Mouse (Mus musculus) frontal cortex, postnatal 14 days (tissue): ENCODE measurements around the gene Naaladl2.
"Not testable (repeated sequence)": the region's sequence is repeated elsewhere in the genome, so short reads cannot be mapped to it uniquely, and the experiment has no call there.

Experiments used
- DNase-seq, 2 experiments: peaks; one replicate each; pipeline ENCODE4 v3.0.0; 2022; ENCODE audit warnings: low spot score in 2 of 2

Gene Naaladl2

DNA sequence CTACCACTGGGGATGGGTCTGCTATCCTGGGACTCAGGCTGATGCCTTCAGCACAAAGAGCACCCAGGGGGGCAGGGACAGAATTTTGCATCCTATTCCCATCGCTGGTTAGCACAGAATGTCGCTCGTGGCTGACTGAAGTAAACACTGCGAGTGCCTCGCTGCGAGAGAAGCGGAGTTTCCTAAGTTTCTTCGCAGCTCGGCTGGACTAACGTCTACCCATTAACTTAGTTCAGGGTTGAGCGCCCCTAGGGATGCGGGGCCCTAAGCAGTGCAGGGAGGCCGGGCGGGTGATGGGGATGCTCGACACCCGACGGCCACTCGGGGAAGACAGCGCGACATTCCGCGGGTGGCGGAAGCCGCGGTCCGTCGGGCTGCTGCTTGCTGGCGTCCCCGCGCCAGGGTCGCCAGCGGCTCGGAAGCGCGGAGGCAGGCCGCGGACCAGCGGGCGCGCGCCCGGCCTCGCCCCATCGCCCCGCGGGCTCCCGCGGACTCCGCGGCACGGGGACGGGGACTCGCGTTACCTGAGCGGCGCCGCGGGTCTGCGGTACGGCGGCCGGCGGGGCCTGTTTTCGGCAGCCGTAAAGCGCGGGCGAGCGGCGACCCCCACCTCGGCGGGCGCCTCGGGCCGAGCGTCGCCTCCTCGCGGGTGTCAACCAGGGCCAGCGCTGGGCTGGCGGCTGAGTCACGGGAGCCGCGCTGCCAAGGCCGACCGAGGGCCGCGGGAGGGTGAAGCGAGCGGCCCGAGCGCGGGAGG is at the start of gene Naaladl2:
TSS of gene Naaladl2 (minus strand) at position 707 of the 757 bp plus-strand sequence.
- DNase-seq, result peak; percentile 39 to 61

DNA sequence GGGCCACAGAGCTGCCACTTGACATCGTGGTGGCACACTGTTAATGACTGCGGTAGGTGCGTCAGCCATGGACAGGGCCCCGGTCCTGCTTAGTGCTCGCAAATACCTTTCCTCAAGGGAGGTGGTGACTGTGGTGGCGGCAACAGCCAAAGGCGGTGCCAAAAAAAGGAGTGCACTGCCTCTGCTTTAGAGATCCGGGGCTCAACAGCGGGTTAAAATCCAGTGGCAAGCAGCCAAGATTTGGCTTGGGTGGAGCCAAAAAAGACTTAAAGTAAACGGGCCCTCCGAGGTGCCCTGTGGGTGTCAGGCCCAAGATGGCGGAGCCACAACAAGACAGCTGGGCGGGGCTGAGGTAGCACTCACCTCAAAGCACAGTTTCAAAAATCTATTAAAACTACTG is 7.7 kb upstream of the Naaladl2 start:
- no peak for DNase-seq

DNA sequence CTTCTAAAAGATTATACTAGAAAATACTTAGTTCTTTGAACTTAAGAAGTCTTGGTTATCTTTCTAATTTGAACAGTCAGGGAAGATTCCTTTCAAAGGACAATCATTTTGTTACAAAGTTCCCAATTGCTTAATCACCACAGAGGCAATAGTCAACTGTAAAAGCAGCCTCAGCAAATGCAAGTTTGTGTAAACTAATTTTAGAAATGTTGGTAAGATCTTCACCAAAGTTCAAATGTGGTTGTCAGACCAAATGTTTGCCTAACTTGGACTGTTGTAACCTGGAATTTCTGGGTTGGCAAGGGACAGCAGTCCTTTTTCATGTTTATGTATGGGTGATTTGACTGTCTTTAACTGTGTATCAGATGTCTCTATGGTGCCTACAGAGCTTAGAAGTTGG is 3.2 kb upstream of the Naaladl2 start:
- DNase-seq, result no peak

DNA sequence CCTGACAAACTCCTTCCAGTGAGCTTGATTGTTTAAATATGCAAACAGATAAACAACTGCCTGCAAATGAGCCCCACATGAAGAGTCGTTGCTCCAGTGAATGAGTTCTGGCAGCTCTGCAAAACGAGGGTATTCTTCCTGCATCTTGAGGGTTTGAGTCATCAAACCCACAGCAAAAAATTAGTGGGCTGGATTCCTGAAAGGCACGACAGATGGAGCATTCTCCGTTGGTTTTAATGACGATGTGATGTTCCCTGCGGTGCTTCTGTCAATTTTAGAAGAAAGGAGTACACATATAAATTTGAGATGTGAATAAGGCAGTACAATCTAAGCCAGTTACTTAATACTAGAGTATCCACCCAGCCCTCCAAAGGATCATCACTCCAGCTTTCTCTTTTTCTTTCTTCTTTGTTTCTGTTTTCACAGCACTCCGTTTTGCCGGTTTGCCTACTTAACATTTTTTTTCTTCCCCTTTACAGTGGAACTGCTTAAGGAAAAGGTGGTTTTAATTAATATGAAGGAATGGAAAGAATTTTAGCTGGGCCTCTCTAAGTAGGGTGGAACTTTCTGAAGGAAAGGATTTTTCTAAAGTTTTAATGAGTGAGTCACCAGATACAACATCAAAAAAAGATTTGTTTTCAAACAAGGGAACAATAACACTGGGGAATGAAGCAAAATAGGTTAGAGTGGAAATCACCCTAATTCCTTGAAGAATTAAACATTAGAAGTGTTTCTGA is 1.1 kb upstream of the Naaladl2 start:
- peak in 1 of 2 experiments; percentile 28 for DNase-seq

DNA sequence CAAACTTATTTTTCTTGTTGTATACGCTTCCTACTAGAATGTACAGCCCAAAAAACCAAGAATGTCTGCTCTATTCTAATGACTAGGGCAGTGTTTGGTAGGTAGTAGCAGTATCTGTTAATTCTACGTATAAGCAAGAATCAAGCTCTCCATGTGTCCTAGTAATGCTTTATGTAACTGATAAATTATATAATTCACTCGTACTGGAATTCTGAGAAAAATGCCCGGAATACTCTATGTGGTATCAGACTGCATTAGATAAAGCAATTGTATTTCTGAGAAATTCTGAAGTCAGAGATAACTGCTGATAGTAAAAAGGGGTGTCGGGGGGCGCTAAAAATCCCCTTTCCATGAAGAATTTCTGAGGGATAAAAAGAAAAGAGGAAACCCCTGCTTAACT is 950 bp downstream of the Naaladl2 start:
- no peak for DNase-seq

DNA sequence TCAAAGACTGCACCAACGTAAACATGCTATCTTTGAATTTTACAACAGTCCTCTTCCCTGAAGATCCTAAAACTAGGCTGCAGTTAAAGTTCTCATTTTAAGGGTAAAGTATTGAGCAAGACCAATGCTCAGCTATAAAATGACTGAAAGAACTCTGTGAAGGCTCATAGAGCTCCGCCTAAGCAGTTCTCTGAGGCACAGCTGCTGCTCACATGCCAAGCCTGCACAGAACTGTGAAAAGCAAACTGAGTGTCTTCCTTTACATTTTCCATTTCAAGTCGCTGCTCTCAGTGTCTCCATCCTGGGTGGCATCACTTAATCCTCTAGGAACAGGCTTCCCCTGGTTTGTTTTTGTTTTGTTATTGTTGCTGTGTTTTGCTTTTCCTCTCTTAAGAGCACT is 12.2 kb downstream of the Naaladl2 start:
- DNase-seq, result no peak

DNA sequence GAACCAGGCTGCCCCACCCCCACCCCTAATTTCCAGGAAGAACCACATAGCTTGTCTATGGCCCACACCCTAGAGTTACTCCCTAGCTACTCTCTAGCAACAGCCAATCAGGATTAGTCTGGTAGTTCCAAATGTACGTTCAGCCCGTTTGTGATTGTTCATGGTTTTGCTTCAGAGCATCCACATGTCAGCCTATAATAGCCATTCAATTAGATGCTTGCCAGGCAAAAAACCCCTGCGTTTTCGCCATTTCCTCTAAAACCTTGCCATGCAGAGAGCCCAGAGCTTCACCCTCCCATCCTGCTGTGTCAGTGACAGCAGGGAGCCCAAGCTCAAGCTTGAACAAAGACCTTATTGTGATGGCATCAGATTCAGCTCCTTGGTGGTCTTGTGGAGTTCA is 16.2 kb downstream of the Naaladl2 start:
- no peak for DNase-seq

DNA sequence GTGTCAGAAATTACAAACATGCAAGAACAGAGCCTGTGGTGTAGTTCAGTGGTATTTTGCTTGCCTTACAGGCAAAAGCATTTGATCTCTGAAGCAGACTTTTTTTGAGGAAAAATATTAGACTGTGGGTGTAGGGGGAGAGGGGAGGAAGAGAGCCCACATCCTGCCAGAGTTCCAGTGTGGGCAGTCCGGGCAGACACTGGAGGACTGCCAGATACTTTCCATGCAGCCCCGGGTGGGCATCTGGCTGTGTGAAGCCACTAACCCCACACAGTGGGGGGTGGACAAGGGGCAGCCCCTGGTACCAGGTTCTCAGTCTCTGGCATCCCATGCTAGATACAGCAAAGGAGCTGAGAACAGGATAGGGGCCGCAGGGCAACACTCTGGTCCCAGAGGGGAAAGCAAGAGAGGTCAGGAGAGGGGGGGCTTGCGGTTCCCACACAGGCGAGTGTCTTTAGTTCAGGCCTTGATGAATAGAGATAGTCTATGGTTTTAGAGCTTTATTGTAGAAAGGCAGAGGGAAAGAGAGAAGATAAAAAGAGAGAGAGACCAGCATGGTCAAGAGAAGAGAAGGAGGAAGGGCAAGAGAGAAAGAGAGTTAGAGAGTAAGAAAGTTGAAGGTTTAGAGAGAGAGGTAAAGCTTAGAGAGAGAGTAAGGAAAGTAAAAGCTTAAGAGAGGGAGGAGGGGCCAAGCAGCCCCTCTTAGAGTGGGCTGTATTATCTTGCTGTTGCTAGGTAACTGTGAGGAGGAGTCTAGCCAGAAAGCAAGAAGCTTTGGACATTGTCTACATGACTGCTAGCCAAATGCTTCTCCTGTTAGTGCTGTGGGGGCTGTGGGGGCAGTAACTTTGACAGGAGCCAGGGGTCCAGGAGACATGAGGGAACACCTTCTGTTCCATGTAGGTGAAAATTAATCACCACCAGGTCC is 18.9 kb downstream of the Naaladl2 start:
- no peak for DNase-seq

DNA sequence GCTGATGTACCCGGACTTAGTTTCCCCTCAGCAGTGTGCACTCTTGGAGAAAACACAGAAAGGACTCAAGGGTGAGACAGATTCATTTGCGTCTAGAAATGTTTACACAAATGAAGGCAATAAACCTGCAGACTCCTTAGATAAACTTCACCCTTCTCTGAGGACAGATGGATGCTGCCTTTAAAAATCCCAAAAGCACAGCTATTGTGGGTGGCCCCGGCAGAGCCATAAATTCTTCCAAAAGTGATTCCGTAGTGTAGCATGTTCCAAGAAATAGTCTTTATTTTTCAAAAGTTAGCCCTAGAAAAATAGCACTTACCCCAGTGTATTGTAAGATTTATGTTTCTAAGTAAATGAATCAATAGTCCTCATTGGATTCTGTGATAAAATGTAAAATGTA is 31.0 kb downstream of the Naaladl2 start:
- DNase-seq, result no peak

DNA sequence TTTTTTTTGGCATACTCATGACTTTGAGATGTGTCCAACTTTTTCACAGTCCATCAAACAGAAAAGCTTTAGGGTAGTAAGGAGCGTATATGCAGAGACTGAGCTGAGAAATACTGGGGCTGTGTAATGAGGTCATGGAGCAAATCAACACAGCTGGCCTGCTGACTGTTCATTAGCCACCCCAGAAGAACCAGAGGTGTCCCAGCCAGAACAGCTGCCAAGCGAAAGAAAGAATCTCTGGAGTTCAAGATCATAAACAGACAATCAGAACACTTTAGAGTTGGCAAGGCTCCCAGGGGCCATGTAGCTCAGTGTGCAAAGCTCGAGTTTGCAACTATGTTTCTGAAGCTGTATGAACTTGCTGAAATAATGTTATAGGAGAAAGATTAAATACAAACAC is 35.1 kb downstream of the Naaladl2 start:
- DNase-seq, result no peak

DNA sequence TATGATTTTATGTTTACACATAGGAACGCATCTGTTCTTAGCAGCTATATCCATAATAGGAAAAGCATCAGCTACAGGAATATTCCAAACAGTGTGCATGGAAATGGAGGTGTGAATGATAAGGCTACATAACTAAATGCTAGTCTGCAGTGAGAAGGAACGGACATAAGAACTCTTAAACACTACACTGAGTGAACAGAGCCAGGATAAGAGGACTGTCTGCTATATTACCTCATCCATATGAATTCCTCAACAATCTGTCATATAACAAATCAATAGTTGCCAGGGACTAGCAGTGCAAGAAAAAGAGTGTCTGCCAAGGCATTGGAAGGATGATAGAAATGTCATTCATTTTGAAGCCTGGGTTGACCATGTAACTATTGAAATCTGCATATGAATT is 51.1 kb downstream of the Naaladl2 start:
- no peak for DNase-seq

DNA sequence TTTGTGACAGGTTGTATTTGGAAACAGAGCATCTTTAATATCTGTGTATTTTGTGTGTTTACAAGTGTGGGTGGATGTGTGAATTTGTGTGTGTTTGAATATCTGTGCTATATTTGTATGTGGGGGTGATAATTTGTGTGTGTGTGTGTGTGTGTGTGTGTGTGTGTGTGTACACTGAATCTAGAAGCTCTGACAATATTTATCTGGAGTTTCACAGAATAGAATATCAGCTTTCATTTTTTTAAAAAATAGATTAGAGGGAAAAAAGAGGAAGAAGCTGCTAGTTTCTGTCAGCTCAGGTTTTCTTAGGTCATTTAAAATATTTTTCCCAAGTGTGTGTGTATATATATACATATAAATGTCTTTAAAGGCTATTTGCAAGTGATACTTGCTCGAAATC is 68.3 kb downstream of the Naaladl2 start:
- no peak for DNase-seq

DNA sequence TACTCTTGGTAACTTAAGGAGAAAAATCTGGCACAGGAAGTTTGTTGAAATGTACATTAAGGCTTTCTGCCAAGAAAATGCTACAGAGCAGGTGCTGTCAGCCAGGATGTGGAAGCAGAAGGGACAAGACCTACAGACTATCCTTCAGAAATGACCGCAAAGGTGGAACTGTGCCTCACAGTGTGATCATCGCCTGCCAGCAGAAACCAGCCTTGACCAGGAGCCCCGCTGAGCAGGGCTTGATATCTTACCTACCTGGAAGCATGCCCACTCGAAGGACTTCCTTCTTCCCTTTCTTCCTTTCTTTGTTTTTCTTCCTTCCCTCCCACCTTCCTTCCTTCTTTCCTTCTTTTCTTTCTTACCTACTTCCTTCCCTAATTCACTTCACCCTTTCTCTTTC is 69.8 kb downstream of the Naaladl2 start:
- DNase-seq, result no peak

DNA sequence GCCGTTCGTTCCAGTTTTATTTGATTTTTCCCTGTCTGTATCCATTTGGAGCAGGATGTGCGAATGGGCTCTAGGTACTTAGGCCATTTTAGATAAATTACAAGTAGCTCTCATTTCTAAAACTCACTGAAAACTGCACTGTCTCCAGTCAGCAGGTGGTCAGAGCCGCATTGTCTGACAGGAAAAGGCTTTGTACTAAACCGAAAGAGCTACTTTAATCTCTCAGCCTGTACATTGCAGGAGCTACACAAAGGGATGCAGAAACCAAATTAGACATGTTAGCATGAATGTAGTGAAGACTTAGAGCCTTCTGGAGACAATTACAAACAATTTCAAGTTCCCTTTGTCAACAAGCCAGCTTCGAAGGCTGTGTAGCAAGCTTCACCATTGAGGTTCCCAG is 70.2 kb downstream of the Naaladl2 start:
- no peak for DNase-seq

DNA sequence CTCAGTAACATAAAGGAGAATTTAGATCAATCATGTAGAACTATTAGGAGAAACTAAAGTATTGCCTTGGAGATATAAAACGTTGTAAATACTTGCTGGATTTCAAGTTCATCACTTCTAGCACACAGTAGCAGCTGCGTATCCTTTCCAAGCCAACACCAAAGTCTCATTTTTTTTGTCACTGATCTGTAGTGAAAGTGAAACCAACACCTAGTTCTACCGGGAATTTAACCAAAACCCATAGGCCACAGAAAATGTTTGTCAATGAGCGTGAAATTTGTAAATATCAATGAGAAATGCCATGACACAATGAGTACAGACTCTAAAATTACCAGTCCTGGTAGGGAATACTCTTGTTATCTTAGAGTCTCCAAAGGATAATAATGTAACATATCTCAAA is 80.8 kb downstream of the Naaladl2 start:
- no peak for DNase-seq

DNA sequence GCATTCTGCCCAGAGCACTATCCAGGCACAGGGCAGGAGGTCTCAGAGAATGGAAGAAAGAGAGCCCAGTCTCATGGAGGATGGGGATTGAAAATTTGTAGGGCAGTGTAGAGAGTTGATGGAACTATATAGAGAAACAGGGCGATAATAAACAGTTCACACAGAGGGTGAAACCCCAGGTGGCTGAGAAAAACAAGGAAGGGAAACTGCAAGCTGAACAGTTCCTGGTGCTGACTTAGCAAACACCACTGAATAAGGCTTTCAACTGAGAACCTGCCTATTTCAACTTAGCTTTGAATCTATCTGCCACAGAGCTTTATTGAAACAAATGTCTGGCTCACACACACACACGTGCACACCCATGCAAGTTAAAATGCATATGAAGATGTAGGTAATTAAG is 91.1 kb downstream of the Naaladl2 start:
- no peak for DNase-seq

DNA sequence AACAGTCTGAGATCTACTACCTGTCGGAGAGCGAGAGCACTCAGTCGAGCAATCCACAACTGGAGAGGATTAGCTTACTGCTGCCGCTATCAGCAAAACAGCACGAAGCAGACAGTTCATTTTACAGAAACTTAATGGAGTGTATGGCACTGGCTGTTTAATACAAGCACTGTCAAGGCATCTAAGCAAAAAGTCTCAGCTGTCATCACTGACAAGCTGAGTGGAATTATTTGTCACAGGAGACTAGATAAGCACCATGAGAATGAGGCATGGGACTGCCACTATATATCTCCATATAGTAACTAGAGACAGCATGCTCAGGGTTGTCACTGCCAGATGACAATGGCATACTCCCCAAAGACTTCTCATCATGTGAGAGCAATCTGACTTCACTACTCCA is 124.1 kb downstream of the Naaladl2 start:
- DNase-seq, result no peak

DNA sequence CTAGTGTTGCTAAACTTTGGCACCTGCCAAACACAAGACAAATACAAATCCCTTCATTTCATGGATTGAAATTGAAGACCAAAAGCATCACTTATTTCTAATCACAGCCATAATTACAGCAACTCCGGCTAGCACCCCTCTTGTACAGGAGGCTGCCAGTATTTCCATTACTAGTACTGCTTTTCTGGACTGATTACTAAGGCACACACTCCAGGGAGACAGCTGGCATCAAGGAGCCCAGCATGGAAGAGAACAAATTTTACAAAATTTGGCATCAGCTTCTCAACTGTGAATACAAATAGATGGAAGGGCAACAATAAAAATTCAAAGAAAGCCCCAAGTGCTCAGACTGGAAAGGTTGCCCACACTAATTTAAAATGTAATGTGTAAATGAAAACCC is 133.3 kb downstream of the Naaladl2 start:
- no peak for DNase-seq

DNA sequence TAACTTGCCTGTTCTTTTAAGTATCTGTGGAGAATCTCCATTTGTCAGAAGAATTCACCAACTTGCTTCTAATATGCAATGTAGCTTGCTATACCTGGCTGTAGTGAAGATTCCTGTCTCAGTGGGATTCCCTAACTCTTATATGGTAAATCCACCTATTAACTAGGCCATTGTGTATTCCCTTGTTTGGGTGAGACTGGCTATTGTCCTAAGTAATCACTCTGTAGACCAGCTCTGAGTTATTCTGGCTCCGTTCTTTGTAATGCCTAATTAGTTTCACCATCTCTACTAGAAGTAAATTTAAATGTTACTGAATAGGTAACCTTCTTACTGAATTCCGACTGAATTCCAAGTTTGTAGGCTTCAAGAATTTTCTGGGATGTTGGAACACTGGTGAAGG is 137.3 kb downstream of the Naaladl2 start:
- not testable (repeated sequence) for DNase-seq

DNA sequence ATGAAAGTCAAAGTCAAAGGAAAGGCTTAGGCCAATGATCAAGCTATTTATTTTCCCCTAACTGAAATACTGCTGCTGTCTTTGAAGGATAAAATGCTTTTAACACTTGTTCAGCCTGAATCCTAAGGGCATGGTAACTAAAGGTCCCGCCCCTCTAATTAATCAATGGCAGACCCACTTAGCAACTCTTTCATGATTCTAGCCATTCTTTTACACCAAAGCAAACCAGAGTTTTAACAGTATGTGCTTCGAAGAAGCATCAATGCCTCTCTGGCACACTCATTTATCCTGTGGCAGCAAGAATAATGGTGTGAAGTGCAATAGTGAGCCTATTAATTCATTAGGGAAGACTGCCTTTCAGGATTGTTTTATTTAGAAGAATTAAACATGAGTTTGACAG is 151.5 kb downstream of the Naaladl2 start:
- DNase-seq, result no peak

DNA sequence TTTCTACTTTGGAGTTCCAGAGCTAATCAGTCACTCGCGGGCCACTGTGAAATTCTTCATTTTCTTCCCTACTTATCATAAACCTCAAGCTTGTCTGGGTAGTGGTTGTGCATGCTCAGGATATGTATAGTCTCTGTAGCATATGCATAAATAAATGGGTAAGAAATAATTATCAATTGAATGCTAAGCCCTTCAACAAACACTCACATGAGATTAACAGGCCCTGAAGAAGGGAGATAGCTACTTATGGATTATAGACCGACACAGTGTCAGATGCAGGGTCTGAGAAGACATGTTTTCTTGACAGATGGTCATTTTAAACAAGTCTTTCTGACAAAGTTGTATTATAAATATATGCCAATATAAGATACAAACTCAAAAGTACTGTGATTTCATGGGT is 152.0 kb downstream of the Naaladl2 start:
- no peak for DNase-seq

DNA sequence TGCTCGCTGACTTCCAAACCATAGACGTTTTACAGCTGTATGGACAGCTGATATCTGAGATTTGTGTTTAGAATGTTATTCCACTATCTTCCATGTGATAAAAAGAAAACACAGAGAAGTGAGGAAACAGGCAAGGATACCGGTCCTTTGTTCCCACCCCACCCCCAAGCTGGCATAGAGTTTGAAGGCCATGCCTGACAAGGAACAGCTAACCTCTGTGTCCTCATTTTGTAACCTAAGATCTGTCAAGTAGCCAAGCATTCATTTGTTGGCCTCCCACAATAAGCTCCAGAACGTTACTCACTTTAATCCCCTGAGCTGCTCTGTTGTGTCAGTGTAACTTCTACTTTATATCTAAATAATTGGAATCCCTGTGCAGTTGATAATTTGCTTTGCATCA is 161.9 kb downstream of the Naaladl2 start:
- DNase-seq, result no peak
